Mouse (Mus musculus): ENCODE data around the gene Kcnh2. TPM values are rescaled to one million over a fixed set of nuclear protein-coding genes. Genes with fewer than 3 reads are reported as not detected.

Kcnh2 gene
- polyA plus RNA-seq, 1 experiment, result 5.5 TPM

DNA sequence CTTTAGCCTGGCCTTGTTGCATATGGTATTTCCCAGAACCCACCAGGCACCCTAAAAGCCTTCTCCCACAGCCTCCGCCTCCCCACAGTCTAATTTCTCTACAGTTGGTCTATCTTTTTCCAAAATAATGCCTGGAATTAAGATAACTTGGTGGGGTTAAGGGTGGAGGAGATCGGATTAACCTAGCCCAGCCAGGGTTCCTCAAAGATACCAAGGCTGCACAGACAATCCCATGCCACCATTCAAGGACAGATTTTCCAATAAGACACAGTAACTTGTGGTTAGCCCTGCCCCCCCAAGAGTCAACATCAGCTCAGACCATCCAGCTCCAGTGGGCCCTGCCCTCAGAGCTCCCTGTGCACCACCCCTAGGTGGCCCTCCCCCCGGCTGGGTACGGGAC lies 29.1 kb upstream of the Kcnh2 start:
- Histone ChIP-seq H3K36me3 (ENCODE audit: control insufficient read depth, insufficient read depth, low read length) (no peaks in the 10 kb centered on the region), H3K27ac (ENCODE audit: insufficient read depth, low read length) (no peak overlapping the region), H3K4me1 (ENCODE audit: control insufficient read depth, insufficient read depth, insufficient read length) (no peaks in the 10 kb centered on the region; the same call in 1 of the 2 replicates), H3K27me3 (ENCODE audit: control insufficient read depth, insufficient read depth, low read length) (no peaks in the 10 kb centered on the region), H3K4me3 (ENCODE audit: extremely low read depth, insufficient read depth, insufficient read length) (no peak overlapping the region)
- no peak for DNase-seq (ENCODE audit: low read depth in 1 of 2, low spot score in 2 of 2)
- TF ChIP-seq POLR2A (IDR thresholded peaks at IDR 0.05; ENCODE audit: low read depth, low read length) (no peak), CTCF (IDR thresholded peaks at IDR 0.05; ENCODE audit: extremely low read depth, insufficient read depth, insufficient read length, insufficient replicate concordance) (no peak)
- WGBS, result 81% methylated on average over 4 of the region's 4 CpGs

DNA sequence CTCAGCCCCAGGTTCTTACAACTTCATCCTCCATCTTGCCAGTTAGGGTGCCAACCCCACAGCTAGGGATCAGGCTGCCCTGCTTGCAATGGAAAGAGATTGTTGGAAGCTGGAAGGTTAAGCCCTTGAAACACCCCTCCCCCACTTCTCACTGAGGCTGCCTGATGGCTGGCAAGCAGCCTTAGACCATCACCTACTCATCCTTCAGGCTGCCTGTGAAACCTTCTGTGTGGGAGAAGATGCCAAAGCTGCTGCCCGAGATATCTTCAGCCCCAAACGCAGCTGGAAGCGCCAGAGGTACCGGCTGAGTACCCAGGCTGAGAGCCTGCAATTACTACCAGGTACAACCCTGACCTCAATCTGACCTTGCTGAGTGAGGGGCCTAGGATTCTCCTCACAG lies 28.1 kb upstream of the Kcnh2 start:
- 89% methylated on average over 4 of the region's 4 CpGs for WGBS
- TF ChIP-seq POLR2A (IDR thresholded peaks at IDR 0.05; ENCODE audit: low read depth, low read length) (no peak), CTCF (IDR thresholded peaks at IDR 0.05; ENCODE audit: extremely low read depth, insufficient read depth, insufficient read length, insufficient replicate concordance) (no peak)
- no peak for DNase-seq (ENCODE audit: low read depth in 1 of 2, low spot score in 2 of 2)
- Histone ChIP-seq H3K36me3 (ENCODE audit: control insufficient read depth, insufficient read depth, low read length) (no peaks in the 10 kb centered on the region), H3K27me3 (ENCODE audit: control insufficient read depth, insufficient read depth, low read length) (no peaks in the 10 kb centered on the region), H3K27ac (ENCODE audit: insufficient read depth, low read length) (no peak overlapping the region), H3K4me3 (ENCODE audit: extremely low read depth, insufficient read depth, insufficient read length) (no peak overlapping the region), H3K4me1 (ENCODE audit: control insufficient read depth, insufficient read depth, insufficient read length) (no peaks in the 10 kb centered on the region; the same call in 1 of the 2 replicates)

DNA sequence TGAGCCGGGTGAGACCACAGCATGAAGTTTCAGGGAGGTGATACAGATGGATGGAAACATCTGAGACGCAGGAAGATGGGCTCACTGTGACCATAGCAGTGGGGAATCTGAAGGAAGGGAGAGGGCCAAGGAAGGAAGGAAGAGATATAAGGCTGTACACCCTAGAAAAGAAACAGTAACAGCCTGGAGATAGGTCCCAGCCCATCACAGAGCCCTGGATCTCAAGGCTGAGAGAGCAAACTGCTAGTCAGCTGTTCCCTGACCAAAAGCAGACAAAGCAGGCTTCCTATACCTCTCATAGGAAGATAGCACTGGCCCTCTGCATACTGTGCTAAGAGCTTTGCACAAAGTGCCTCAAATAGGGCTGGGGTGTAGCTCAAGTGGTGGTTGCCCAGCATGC lies 27.3 kb upstream of the Kcnh2 start:
- no peaks in the 10 kb centered on the region for H3K27me3 ChIP-seq (ENCODE audit: control insufficient read depth, insufficient read depth, low read length)
- H3K4me1 ChIP-seq (ENCODE audit: control insufficient read depth, insufficient read depth, insufficient read length), result no peaks in the 10 kb centered on the region
- no peaks in the 10 kb centered on the region for H3K36me3 ChIP-seq (ENCODE audit: control insufficient read depth, insufficient read depth, low read length)
- H3K27ac ChIP-seq (ENCODE audit: insufficient read depth, low read length), result no peak overlapping the region
- no peak overlapping the region for H3K4me3 ChIP-seq (ENCODE audit: extremely low read depth, insufficient read depth, insufficient read length)
- TF ChIP-seq CTCF (IDR thresholded peaks at IDR 0.05; ENCODE audit: extremely low read depth, insufficient read depth, insufficient read length, insufficient replicate concordance) (no peak), POLR2A (IDR thresholded peaks at IDR 0.05; ENCODE audit: low read depth, low read length) (no peak)
- WGBS, result 84% methylated on average over 2 of the region's 2 CpGs
- no peak for DNase-seq (ENCODE audit: low read depth in 1 of 2, low spot score in 2 of 2)

DNA sequence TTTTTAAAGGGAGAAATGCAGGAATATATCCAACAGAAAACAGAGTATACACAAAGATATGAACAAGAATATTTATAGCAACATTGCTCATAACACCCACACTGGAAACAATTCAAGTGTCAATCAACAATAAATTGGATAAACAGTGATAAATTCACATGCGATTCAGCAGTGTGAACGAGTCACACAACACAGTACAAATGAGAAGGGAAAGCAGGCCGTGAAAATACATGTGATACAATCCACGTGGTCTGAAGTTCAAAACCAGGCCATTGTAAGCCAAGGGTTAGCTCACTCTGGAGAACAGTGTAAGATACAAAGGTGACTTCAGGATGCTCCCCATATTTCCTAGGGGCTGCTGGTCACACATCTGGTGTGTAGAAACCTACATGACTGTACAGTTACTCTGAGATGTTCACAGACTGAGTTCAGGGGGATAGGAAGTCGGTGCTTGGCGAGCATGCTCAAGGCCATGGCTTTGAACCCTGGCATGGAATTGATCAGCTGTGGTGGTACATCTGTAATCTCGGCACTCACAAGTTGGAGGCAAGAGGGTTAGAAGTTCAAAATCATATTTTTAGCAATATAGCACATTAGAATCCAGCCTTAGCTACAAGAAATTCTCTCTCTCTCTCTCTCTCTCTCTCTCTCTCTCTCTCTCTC lies 23.4 kb upstream of the Kcnh2 start:
- 75% methylated on average over 7 of the region's 7 CpGs for WGBS
- H3K4me3 ChIP-seq (ENCODE audit: extremely low read depth, insufficient read depth, insufficient read length), result no peak overlapping the region
- H3K27ac ChIP-seq (ENCODE audit: insufficient read depth, low read length), result no peak overlapping the region
- no peaks in the 10 kb centered on the region for H3K27me3 ChIP-seq (ENCODE audit: control insufficient read depth, insufficient read depth, low read length)
- no peaks in the 10 kb centered on the region for H3K36me3 ChIP-seq (ENCODE audit: control insufficient read depth, insufficient read depth, low read length)
- DNase-seq (ENCODE audit: low read depth in 1 of 2, low spot score in 2 of 2), result no peak
- no peak for TF ChIP-seq CTCF (IDR thresholded peaks at IDR 0.05; ENCODE audit: extremely low read depth, insufficient read depth, insufficient read length, insufficient replicate concordance)
- TF ChIP-seq POLR2A (IDR thresholded peaks at IDR 0.05; ENCODE audit: low read depth, low read length), result no peak
- no peaks in the 10 kb centered on the region for H3K4me1 ChIP-seq (ENCODE audit: control insufficient read depth, insufficient read depth, insufficient read length)

DNA sequence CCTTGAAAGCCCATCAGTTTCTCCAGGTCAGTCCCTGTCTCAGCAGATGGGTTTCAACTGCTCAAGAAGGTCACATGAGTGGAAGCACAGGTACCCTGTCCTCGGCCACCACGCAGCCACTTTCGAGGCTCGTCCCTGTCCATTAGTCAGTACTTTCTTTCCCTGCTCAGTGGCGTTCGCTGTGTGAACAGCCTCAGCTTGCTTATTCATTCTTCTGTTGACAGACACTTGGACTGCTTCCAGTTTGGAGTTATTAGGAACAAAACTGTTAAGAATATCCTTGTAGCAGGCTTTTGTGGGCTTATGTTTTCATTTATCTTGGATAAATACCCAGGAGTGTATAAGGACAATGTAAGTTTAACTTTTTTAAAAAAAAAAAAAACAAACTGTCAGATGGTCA lies 22.8 kb upstream of the Kcnh2 start:
- TF ChIP-seq CTCF (IDR thresholded peaks at IDR 0.05; ENCODE audit: extremely low read depth, insufficient read depth, insufficient read length, insufficient replicate concordance) (no peak), POLR2A (IDR thresholded peaks at IDR 0.05; ENCODE audit: low read depth, low read length) (no peak)
- no peak overlapping the region for H3K27ac ChIP-seq (ENCODE audit: insufficient read depth, low read length)
- DNase-seq (ENCODE audit: low read depth in 1 of 2, low spot score in 2 of 2), result no peak
- H3K4me3 ChIP-seq (ENCODE audit: extremely low read depth, insufficient read depth, insufficient read length), result no peak overlapping the region
- no peaks in the 10 kb centered on the region for H3K4me1 ChIP-seq (ENCODE audit: control insufficient read depth, insufficient read depth, insufficient read length)
- no peaks in the 10 kb centered on the region for H3K36me3 ChIP-seq (ENCODE audit: control insufficient read depth, insufficient read depth, low read length)
- WGBS, result 49% methylated on average over 6 of the region's 6 CpGs
- H3K27me3 ChIP-seq (ENCODE audit: control insufficient read depth, insufficient read depth, low read length), result no peaks in the 10 kb centered on the region

DNA sequence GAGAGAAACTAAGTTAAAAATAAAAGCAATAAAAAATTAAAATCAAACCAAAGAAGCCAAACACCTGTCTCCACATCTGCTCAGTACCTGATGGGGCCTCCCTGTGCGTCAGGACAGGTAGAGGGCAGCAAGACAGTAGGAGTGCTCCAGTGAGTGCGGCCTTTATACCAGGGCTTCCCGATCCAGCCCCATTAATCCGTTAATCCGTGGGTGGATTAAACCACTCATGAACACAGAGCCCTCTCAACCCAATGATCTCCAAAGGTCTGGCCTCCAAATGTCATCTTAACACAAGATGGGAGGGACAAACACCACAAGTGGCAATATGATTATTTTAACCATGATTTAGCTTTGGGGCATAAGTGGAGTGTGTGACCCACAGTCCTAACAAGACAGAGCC lies 22.4 kb upstream of the Kcnh2 start:
- 92% methylated on average over 5 of the region's 5 CpGs for WGBS
- no peak overlapping the region for H3K4me3 ChIP-seq (ENCODE audit: extremely low read depth, insufficient read depth, insufficient read length)
- no peak for TF ChIP-seq POLR2A (IDR thresholded peaks at IDR 0.05; ENCODE audit: low read depth, low read length)
- no peak for TF ChIP-seq CTCF (IDR thresholded peaks at IDR 0.05; ENCODE audit: extremely low read depth, insufficient read depth, insufficient read length, insufficient replicate concordance)
- no peaks in the 10 kb centered on the region for H3K36me3 ChIP-seq (ENCODE audit: control insufficient read depth, insufficient read depth, low read length)
- no peak overlapping the region for H3K27ac ChIP-seq (ENCODE audit: insufficient read depth, low read length)
- H3K4me1 ChIP-seq (ENCODE audit: control insufficient read depth, insufficient read depth, insufficient read length), result no peaks in the 10 kb centered on the region
- H3K27me3 ChIP-seq (ENCODE audit: control insufficient read depth, insufficient read depth, low read length), result no peaks in the 10 kb centered on the region
- DNase-seq (ENCODE audit: low read depth in 1 of 2, low spot score in 2 of 2), result no peak

DNA sequence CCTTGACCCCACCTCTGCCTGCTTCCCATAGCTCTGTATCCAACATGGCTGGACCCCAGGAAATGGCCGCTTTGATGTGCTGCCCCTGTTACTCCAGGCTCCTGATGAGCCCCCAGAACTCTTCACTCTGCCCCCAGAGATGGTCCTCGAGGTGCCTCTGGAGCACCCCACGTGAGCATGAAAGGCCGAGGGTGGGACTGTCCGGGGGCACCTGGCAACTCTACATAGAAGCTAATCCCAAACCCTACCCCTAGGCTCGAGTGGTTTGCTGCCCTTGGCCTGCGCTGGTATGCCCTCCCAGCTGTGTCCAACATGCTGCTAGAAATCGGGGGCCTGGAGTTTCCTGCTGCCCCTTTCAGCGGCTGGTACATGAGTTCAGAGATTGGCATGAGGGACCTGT lies 18.4 kb upstream of the Kcnh2 start:
- TF ChIP-seq CTCF (IDR thresholded peaks at IDR 0.05; ENCODE audit: extremely low read depth, insufficient read depth, insufficient read length, insufficient replicate concordance) (no peak), POLR2A (IDR thresholded peaks at IDR 0.05; ENCODE audit: low read depth, low read length) (no peak)
- H3K4me1 ChIP-seq (ENCODE audit: control insufficient read depth, insufficient read depth, insufficient read length), result no peaks in the 10 kb centered on the region

More for the DNA sequence above, 18.4 kb upstream of the Kcnh2 start:
- H3K4me3 ChIP-seq (ENCODE audit: extremely low read depth, insufficient read depth, insufficient read length), result no peak overlapping the region
- no peak for DNase-seq (ENCODE audit: low read depth in 1 of 2, low spot score in 2 of 2)
- no peak overlapping the region for H3K27ac ChIP-seq (ENCODE audit: insufficient read depth, low read length)
- H3K27me3 ChIP-seq (ENCODE audit: control insufficient read depth, insufficient read depth, low read length), result no peaks in the 10 kb centered on the region
- no peaks in the 10 kb centered on the region for H3K36me3 ChIP-seq (ENCODE audit: control insufficient read depth, insufficient read depth, low read length)
- WGBS, result 92% methylated on average over 9 of the region's 9 CpGs

All from spleen, adult 2 months (tissue).